Mouse (Mus musculus): ENCODE measurements around the gene Mrpl20. TPM values are rescaled to one million over a fixed set of nuclear protein-coding genes. Genes with fewer than 3 reads are reported as not detected.

The Mrpl20 gene
- 47.4 and 59.6 TPM in 2 replicates for polyA plus RNA-seq (2012; rRNA removed; ENCODE audit: low replicate concordance)

GRCm38 (mm10) chr4:155802741-155803339 is at the start of gene Mrpl20:
TSS of gene Mrpl20 (plus strand) at chr4:155802878.

GRCm38 (mm10) chr4:155760613-155761355 is 41.9 kb upstream of the Mrpl20 start, which contains the start of gene Atad3a:
TSS of gene Atad3a (minus strand) at chr4:155761093.

DNA sequence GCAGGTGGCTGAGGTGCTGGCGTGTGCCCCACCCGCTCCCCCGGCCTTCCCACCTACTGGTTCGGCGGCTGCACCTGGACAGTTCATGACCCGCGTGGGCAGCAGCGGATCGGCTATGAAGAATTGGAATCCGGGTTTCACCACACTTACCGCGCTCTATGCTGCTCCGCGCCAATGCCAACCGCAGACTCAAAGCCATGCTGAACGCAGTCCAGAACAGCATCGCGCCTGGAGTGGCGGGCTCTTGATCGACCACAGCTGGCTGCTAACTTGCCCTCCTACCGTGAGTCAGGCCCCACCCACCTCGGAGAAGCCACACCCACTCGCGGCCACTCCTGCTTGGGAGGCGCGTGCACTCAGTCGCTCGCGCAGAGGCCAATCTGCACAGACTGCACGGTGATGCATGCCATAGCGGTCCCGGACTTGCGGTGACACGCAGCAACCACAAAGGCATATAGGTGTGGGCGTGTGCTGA is 28.4 kb upstream of the Mrpl20 start, which contains the start of gene Vwa1:
Gene Vwa1, minus strand, starts transcription at position 419 of the 475 bp plus-strand sequence.

GRCm38 (mm10) chr4:155785819-155786218 is 16.9 kb upstream of the Mrpl20 start, which contains the start of gene Tmem88b:
TSS of gene Tmem88b (minus strand) at chr4:155785874.

DNA sequence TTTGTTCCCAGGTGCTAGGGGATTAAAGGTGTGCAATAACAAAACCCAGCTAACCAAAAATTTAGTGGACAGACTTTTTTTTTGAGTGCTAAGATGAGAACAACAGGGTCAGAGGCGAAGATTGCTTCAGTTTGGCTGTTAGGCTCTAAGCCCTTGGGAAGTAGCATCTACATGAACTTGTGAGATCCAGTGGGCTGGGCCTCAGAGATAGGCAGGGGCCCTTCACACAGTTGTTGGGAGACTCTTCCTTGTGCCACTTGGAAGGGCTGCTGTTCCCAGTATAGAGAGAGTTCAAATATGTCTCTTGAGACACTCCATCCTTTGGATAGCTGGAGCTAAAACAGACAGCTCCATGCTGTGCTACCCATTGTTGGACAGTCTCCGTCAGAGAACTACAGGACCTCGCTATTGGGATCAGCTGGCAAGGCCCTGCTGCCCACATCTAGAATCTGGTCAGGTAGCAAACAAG is 12.6 kb upstream of the Mrpl20 start, which contains the start of gene Ankrd65:
Gene Ankrd65, plus strand, starts transcription at position 419 of the 469 bp plus-strand sequence.

GRCm38 (mm10) chr4:155811929-155812664 is 9.4 kb downstream of the Mrpl20 start, which contains the start of gene Ccnl2:
TSS of gene Ccnl2 (plus strand) at chr4:155812489.

GRCm38 (mm10) chr4:155831205-155831766 is 28.6 kb downstream of the Mrpl20 start, which contains the start of gene Aurkaip1:
TSS of gene Aurkaip1 (plus strand) at chr4:155831272.

DNA sequence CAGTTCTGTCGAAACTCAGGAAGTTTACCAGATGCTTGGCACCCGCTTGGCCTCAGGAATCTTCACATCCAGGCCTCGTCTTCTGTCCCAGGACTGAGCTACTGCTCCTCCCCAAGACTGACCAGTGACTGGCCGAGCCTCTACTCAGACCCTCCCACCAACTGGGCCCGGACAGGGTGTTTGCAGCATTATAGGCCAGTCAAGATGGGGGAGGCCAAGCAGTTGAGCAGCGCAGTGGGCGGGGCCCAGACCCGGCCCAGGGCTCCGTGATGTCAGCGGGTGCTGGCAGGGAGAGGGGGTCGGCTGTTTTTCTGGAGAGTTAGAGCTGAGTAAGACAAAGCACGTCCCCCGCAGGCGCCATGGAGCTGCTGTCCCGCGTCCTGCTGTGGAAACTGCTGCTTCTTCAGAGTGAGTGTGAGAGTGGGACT is 36.8 kb downstream of the Mrpl20 start, which contains the start of gene Mxra8:
Gene Mxra8, plus strand, starts transcription at position 198 of the 428 bp plus-strand sequence.

DNA sequence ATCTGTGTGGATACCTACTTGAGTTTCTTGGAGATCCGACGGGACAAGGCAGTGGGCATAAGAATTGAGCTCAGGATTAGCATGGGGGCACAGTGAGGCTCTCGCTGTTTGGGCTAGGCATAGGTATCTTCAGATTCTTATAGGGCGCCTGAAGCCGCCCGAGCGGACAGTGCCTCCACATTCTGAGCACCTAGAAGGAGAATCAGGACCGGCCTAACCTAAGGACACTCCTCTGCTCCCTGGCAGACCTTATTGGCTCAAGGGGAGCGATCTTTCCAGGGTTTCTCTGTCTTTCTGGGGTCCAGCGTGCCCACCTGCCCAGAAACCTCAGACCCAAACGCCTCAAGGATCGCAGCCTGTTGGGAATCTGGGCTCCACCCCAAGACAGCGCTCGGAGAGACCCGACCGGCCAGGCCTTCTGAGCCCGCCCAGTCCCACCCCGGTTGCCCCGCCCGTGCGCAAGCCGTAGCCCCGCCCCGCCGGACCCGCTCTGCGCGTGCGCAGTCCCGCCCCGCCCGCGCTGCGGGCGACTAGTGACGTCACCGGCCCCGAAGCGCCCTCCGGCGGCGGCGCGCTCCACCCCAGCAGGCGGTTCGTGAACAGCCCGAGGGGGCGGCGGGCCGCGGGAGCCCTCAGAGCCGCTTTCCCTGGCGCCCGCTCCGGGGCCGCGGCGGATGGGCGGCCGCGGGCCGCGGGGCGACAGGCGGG is 44.3 kb downstream of the Mrpl20 start, which contains the start of gene Dvl1:
Gene Dvl1, plus strand, starts transcription at position 532 of the 708 bp plus-strand sequence.

Other genes with a start within 250 kb of the Mrpl20 start
- gene Nadk, start 240.5 kb upstream of the Mrpl20 start, polyA plus RNA-seq (2012; rRNA removed; ENCODE audit: low replicate concordance) = 187 and 214 TPM in 2 replicates
- 9.1 and 11.8 TPM in 2 replicates for gene Slc35e2, start 201.5 kb upstream of the Mrpl20 start, polyA plus RNA-seq (2012; rRNA removed; ENCODE audit: low replicate concordance)
- 16.8 and 20.2 TPM in 2 replicates for gene Cdk11b, start 178.0 kb upstream of the Mrpl20 start, polyA plus RNA-seq (2012; rRNA removed; ENCODE audit: low replicate concordance)
- gene Gm10563, start 157.5 kb upstream of the Mrpl20 start, polyA plus RNA-seq (2012; rRNA removed; ENCODE audit: low replicate concordance) = not detected in 2 replicates
- 52.3 and 103 TPM in 2 replicates for gene Mmp23, start 149.5 kb upstream of the Mrpl20 start, polyA plus RNA-seq (2012; rRNA removed; ENCODE audit: low replicate concordance)
- gene Mib2, start 133.7 kb upstream of the Mrpl20 start, polyA plus RNA-seq (2012; rRNA removed; ENCODE audit: low replicate concordance) = 64.0 and 102 TPM in 2 replicates
- 21.6 and 35.6 TPM in 2 replicates for gene Fndc10, start 108.5 kb upstream of the Mrpl20 start, polyA plus RNA-seq (2012; rRNA removed; ENCODE audit: low replicate concordance)
- gene Ssu72, start 98.1 kb upstream of the Mrpl20 start, polyA plus RNA-seq (2012; rRNA removed; ENCODE audit: low replicate concordance) = 88.8 and 157 TPM in 2 replicates
- gene Tmem240, start 68.1 kb upstream of the Mrpl20 start, polyA plus RNA-seq (2012; rRNA removed; ENCODE audit: low replicate concordance) = 2.1 and 2.6 TPM in 2 replicates
- gene Atad3a, start 41.8 kb upstream of the Mrpl20 start, polyA plus RNA-seq (2012; rRNA removed; ENCODE audit: low replicate concordance) = 140 and 144 TPM in 2 replicates
- 24.1 and 41.9 TPM in 2 replicates for gene Vwa1, start 28.2 kb upstream of the Mrpl20 start, polyA plus RNA-seq (2012; rRNA removed; ENCODE audit: low replicate concordance)
- 1.9 and 2.6 TPM in 2 replicates for gene Tmem88b, start 17.0 kb upstream of the Mrpl20 start, polyA plus RNA-seq (2012; rRNA removed; ENCODE audit: low replicate concordance)
- gene Ankrd65, start 12.4 kb upstream of the Mrpl20 start, polyA plus RNA-seq (2012; rRNA removed; ENCODE audit: low replicate concordance) = 0.32 and 0.54 TPM in 2 replicates
- 63.4 and 98.7 TPM in 2 replicates for gene Ccnl2, start 9.6 kb downstream of the Mrpl20 start, polyA plus RNA-seq (2012; rRNA removed; ENCODE audit: low replicate concordance)
- 149 and 245 TPM in 2 replicates for gene Aurkaip1, start 28.4 kb downstream of the Mrpl20 start, polyA plus RNA-seq (2012; rRNA removed; ENCODE audit: low replicate concordance)
- 274 and 383 TPM in 2 replicates for gene Mxra8, start 36.8 kb downstream of the Mrpl20 start, polyA plus RNA-seq (2012; rRNA removed; ENCODE audit: low replicate concordance)
- gene Dvl1, start 44.5 kb downstream of the Mrpl20 start, polyA plus RNA-seq (2012; rRNA removed; ENCODE audit: low replicate concordance) = 153 and 223 TPM in 2 replicates
- 1.3 and 1.5 TPM in 2 replicates for gene Tas1r3, start 60.5 kb downstream of the Mrpl20 start, polyA plus RNA-seq (2012; rRNA removed; ENCODE audit: low replicate concordance)
- gene Cptp, start 66.6 kb downstream of the Mrpl20 start, polyA plus RNA-seq (2012; rRNA removed; ENCODE audit: low replicate concordance) = 32.4 and 36.2 TPM in 2 replicates
- gene Ints11, start 66.7 kb downstream of the Mrpl20 start, polyA plus RNA-seq (2012; rRNA removed; ENCODE audit: low replicate concordance) = 33.7 and 47.4 TPM in 2 replicates
- 61.9 and 134 TPM in 2 replicates for gene Pusl1, start 88.9 kb downstream of the Mrpl20 start, polyA plus RNA-seq (2012; rRNA removed; ENCODE audit: low replicate concordance)
- gene Acap3, start 88.9 kb downstream of the Mrpl20 start, polyA plus RNA-seq (2012; rRNA removed; ENCODE audit: low replicate concordance) = 43.7 and 50.5 TPM in 2 replicates
- 39.4 and 89.6 TPM in 2 replicates for gene Ube2j2, start 141.0 kb downstream of the Mrpl20 start, polyA plus RNA-seq (2012; rRNA removed; ENCODE audit: low replicate concordance)
- 113 and 117 TPM in 2 replicates for gene C1qtnf12, start 159.4 kb downstream of the Mrpl20 start, polyA plus RNA-seq (2012; rRNA removed; ENCODE audit: low replicate concordance)
- gene B3galt6, start 189.8 kb downstream of the Mrpl20 start, polyA plus RNA-seq (2012; rRNA removed; ENCODE audit: low replicate concordance) = 5.2 and 10.7 TPM in 2 replicates
- gene Sdf4, start 190.0 kb downstream of the Mrpl20 start, polyA plus RNA-seq (2012; rRNA removed; ENCODE audit: low replicate concordance) = 61.5 and 63.6 TPM in 2 replicates
- gene Tnfrsf4, start 211.0 kb downstream of the Mrpl20 start, polyA plus RNA-seq (2012; rRNA removed; ENCODE audit: low replicate concordance) = 28.1 and 40.7 TPM in 2 replicates
- gene Tnfrsf18, start 223.3 kb downstream of the Mrpl20 start, polyA plus RNA-seq (2012; rRNA removed; ENCODE audit: low replicate concordance) = 22.0 and 26.1 TPM in 2 replicates

Measured in mammary gland, adult 2 months (tissue).